Mouse (Mus musculus): ENCODE data around the gene Mc1r. TPM values are rescaled to one million over a fixed set of nuclear protein-coding genes. Genes with fewer than 3 reads are reported as not detected.

Gene Mc1r
- not detected in 2 replicates for polyA plus RNA-seq (2015; fragmentation: Nextera tagmentation; extraction: Ambion mirVana)

GRCm38 (mm10) chr8:123406786-123407185, at the start of gene Mc1r:
Gene Mc1r (plus strand): TSS chr8:123407107.

GRCm38 (mm10) chr8:123373403-123374238, 33.3 kb upstream of the Mc1r start, which contains the start of gene Tcf25:
Gene Tcf25 (plus strand): TSS chr8:123373753.

GRCm38 (mm10) chr8:123411246-123411645, 4.3 kb downstream of the Mc1r start, which contains the start of gene Tubb3:
Gene Tubb3 (plus strand): TSS chr8:123411424.

GRCm38 (mm10) chr8:123423441-123423840, 16.5 kb downstream of the Mc1r start, which contains the start of gene Def8:
Gene Def8 (plus strand): TSS chr8:123423527.

Other genes with a start within 250 kb of the Mc1r start
- 6.2 and 6.5 TPM in 2 replicates for gene Sult5a1, start 248.8 kb upstream of the Mc1r start, polyA plus RNA-seq (2015; fragmentation: Nextera tagmentation; extraction: Ambion mirVana)
- 53.3 and 55.8 TPM in 2 replicates for gene Dpep1, start 220.9 kb upstream of the Mc1r start, polyA plus RNA-seq (2015; fragmentation: Nextera tagmentation; extraction: Ambion mirVana)
- 123 and 124 TPM in 2 replicates for gene Chmp1a, start 194.3 kb upstream of the Mc1r start, polyA plus RNA-seq (2015; fragmentation: Nextera tagmentation; extraction: Ambion mirVana)
- 2.5 and 2.9 TPM in 2 replicates for gene Spata33, start 194.3 kb upstream of the Mc1r start, polyA plus RNA-seq (2015; fragmentation: Nextera tagmentation; extraction: Ambion mirVana)
- gene Cdk10, start 182.3 kb upstream of the Mc1r start, polyA plus RNA-seq (2015; fragmentation: Nextera tagmentation; extraction: Ambion mirVana): 16.7 and 17.7 TPM in 2 replicates
- gene Spata2l, start 170.9 kb upstream of the Mc1r start, polyA plus RNA-seq (2015; fragmentation: Nextera tagmentation; extraction: Ambion mirVana): 1.9 and 2.7 TPM in 2 replicates
- gene Zfp276, start 152.9 kb upstream of the Mc1r start, polyA plus RNA-seq (2015; fragmentation: Nextera tagmentation; extraction: Ambion mirVana): 10.5 and 11.0 TPM in 2 replicates
- gene Vps9d1, start 152.8 kb upstream of the Mc1r start, polyA plus RNA-seq (2015; fragmentation: Nextera tagmentation; extraction: Ambion mirVana): 18.2 and 18.4 TPM in 2 replicates
- 11.2 and 14.2 TPM in 2 replicates for gene Fanca, start 88.5 kb upstream of the Mc1r start, polyA plus RNA-seq (2015; fragmentation: Nextera tagmentation; extraction: Ambion mirVana)
- 2.3 and 2.7 TPM in 2 replicates for gene Spire2, start 74.4 kb upstream of the Mc1r start, polyA plus RNA-seq (2015; fragmentation: Nextera tagmentation; extraction: Ambion mirVana)
- gene Tcf25, start 33.4 kb upstream of the Mc1r start, polyA plus RNA-seq (2015; fragmentation: Nextera tagmentation; extraction: Ambion mirVana): 128 and 129 TPM in 2 replicates
- gene Tubb3, start 4.3 kb downstream of the Mc1r start, polyA plus RNA-seq (2015; fragmentation: Nextera tagmentation; extraction: Ambion mirVana): 1.2 and 1.3 TPM in 2 replicates
- 23.4 and 27.8 TPM in 2 replicates for gene Def8, start 16.4 kb downstream of the Mc1r start, polyA plus RNA-seq (2015; fragmentation: Nextera tagmentation; extraction: Ambion mirVana)
- 33.6 and 34.4 TPM in 2 replicates for gene Afg3l1, start 70.8 kb downstream of the Mc1r start, polyA plus RNA-seq (2015; fragmentation: Nextera tagmentation; extraction: Ambion mirVana)
- gene Dbndd1, start 108.4 kb downstream of the Mc1r start, polyA plus RNA-seq (2015; fragmentation: Nextera tagmentation; extraction: Ambion mirVana): 0.29 and 0.33 TPM in 2 replicates
- gene Gas8, start 111.7 kb downstream of the Mc1r start, polyA plus RNA-seq (2015; fragmentation: Nextera tagmentation; extraction: Ambion mirVana): 12.2 and 14.0 TPM in 2 replicates
- 4.6 and 5.0 TPM in 2 replicates for gene Rhou, start 246.8 kb downstream of the Mc1r start, polyA plus RNA-seq (2015; fragmentation: Nextera tagmentation; extraction: Ambion mirVana)